Mouse (Mus musculus): ENCODE data around the gene Etl4.

DNA sequence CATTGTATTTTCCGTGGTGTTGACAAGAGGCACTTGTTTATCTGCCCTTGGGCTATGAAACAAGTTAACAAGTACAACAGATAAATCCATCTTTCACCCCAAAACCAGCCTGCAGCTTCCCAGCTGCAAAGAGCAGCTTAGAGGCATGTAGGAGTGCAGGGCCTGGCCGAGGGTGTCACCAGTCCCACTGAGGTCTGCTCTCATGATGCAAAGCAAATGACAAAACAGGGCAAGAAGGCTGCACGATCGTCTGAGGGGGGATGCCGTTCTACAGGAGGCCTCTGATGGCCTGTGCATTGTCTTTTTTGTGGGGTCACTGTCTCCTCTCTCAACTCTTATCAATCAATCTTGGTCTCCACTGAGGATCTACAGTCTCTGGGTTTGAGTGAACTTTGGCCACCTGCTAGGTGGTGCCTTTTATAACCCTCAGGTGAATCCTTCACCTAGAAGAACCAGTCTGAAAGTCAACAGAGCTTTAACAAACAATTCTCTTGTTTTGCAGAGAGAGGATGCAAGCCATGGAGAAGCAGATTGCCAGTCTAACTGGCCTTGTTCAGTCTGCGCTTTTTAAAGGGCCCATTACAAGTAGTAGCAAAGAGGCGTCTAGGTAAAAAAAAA is 849.6 kb downstream of the Etl4 start:
- TF ChIP-seq CTCF (IDR thresholded peaks at IDR 0.05): no peak
- no peak for TF ChIP-seq EP300 (IDR thresholded peaks at IDR 0.05)

Data from lung, postnatal 0 days (tissue).